Mouse (Mus musculus) C2C12 (cell line): ENCODE measurements around the gene Rpl10a.

Experiments
- CEBPB ChIP-seq: IDR thresholded peaks from one replicate; pipeline ENCODE4 v1.6.1; 2011; ENCODE audit warnings: low read depth, mild to moderate bottlenecking, control low read depth, moderate library complexity
- CTCF ChIP-seq: IDR thresholded peaks from one replicate; pipeline ENCODE4 v1.5.1; 2011; ENCODE audit not compliant: control insufficient read depth, insufficient read depth, insufficient read length
- FOSL1 ChIP-seq: IDR thresholded peaks from one replicate; pipeline ENCODE4 v1.8.0; 2011; ENCODE audit warnings: mild to moderate bottlenecking, low read length; ENCODE audit not compliant: poor library complexity, insufficient read depth, severe bottlenecking
- MAX ChIP-seq: IDR thresholded peaks from one replicate; pipeline ENCODE4 v1.6.1; 2011; ENCODE audit warnings: mild to moderate bottlenecking, control low read depth
- MYOG ChIP-seq: IDR thresholded peaks from one replicate; pipeline ENCODE4 v1.6.1; 2011; ENCODE audit not compliant: control insufficient read depth, insufficient read length; ENCODE audit errors: extremely low read depth

GRCm38 (mm10) chr17:28323786-28324185 is 4.5 kb upstream of the Rpl10a start:
- TF ChIP-seq CTCF = no peak
- no peak for TF ChIP-seq CEBPB
- no peak for TF ChIP-seq MAX
- TF ChIP-seq FOSL1 = no peak
- TF ChIP-seq MYOG = no peak
